Mouse (Mus musculus) liver, adult 2 months (tissue): ENCODE results near the gene Degs1.

Experiments
- CTCF ChIP-seq: fragments of 200-500 bp; IDR thresholded peaks from 2 replicates; pipeline ENCODE4 v1.5.1; 2011; ENCODE audit warnings: low read depth, low read length, control low read depth
- POLR2A ChIP-seq: fragments of 200-500 bp; IDR thresholded peaks from 2 replicates; pipeline ENCODE4 v1.6.1; 2011; ENCODE audit warnings: low read length, control low read depth; ENCODE audit not compliant: insufficient read depth; ENCODE audit errors: extremely low read depth

DNA sequence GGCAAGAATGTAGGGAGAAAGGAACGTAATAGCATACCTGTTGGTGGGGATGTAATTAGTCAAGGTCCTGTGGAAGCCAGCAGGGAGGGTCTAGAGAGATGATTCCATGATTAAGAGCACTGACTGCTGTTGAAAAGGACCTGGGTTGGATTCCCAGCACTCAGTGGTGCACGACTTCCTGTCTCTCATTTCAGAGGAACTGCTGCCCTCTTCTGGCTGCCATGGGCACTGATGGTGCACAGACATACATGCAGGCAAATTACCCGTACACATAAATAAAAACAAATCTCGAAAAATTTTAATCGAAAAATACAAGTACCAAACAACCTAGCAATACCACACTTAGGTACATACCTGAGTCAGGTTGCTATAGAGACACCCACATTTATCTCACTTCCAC lies 28.8 kb upstream of the Degs1 start:
- TF ChIP-seq POLR2A = no peak
- TF ChIP-seq CTCF = peak; percentile 32; the same call in 1 of the 2 replicates
